Mouse (Mus musculus) thymus, postnatal 36 days (tissue): ENCODE results near the gene Wsb1.

Source experiments
- DNase-seq, 2 experiments: peaks; one replicate each; pipeline ENCODE4 v3.0.0; 2022; ENCODE audit warnings: mixed read lengths in 2 of 2

Wsb1 gene

DNA sequence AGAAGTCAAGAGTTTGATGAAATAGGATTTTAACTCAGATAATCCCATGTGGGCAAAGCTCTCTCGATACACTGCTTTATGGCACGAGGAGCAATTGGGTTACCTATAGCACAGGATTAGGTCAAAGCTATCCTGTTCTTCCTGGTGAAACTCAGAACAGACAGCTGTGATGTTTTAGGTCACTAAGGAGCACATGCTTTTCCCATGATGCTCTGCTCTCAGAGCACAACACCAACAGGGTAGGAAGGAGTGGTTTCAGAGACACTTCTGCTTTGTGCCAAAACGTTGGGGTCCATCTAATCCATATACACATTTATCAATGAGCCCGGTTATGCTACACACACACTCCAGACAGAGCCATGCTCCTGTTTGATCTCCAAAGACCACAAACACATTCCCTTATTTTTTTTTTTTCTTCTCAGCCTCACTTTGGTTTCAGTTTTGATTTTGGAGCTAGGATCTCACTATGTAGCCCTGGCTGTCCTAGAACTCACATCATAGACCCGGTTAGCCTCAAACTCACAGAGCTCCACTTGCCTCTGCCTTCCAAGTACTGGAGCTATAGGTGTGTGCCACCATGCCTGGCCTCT, 44.5 kb downstream of the Wsb1 start:
- DNase-seq = no peak

DNA sequence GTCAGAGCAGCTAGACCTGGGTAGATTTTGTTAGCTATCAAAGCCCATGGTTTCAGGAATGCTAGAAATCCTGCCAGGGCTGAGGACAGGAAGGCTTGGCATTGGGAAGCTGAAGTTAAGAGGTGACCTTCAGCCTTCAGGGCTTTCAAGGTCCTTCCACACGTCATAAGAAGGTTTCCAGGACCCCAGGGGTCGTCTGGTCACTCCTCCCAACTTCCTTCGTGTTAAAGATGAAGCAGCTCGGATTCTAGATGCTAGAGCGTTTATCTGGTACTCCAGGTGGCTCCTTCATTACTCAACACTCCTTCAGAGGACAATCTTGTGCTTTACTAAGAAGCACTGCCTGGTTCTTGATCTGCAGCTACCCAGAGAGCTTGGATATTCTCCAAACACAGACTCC, 45.4 kb downstream of the Wsb1 start:
- no peak for DNase-seq

DNA sequence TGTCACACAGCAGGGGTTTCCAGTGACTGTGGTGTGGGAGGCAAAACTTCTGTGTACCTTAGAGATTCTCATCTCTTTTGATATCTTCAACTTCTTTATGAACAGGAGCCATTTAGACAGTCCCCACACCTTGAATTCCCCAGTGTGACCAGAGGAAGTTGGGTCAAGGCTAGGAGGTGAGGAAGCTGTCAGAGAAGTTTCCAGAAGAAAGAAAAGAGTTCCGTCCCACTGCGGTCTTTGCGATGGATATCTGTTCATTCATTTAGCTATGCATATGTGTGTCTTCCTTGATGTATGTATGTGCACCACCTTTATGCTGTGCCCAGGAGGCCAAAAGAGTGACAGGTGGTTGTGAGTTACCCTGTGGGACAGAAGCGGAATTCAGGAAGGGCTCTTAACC, 46.0 kb downstream of the Wsb1 start:
- DNase-seq = no peak

DNA sequence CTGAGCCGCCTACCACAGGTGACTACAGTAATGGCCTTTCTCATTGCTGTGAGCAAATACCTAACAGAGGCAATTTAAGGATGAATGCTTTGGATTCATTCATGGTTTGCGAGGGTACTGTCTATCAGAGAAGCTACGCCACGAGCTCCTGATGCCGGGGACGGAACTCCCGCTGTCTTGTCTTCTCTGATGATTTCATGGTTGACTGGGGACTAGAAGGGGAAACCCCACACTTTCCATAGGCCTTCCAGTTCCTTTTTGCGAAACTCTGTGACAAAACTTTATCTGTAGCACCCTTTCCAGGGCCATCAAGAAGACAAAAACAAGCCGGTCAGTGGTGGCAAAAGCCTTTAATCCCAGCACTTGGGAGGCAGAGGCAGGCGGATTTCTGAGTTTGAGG, 46.8 kb downstream of the Wsb1 start:
- DNase-seq = no peak

DNA sequence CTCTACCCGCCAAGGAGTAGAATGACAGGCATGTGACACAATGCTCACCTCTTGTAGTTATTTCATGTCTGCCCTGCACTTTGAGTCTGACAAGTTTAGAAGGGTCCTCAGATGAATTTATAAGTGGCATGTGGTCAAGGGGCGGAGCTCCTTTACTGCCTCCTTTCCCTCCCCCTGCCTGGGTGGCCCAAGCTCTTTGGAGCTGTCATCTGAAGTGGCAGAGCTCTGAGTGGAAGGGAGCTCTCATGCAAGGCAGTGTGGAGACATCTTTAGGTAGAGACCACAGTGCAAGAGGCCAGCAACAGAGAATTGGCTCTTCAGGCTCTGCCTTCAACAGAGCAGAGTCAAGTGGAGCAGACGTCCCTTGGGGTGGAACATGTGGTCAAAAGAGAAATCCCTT, 50.0 kb downstream of the Wsb1 start:
- no peak for DNase-seq

DNA sequence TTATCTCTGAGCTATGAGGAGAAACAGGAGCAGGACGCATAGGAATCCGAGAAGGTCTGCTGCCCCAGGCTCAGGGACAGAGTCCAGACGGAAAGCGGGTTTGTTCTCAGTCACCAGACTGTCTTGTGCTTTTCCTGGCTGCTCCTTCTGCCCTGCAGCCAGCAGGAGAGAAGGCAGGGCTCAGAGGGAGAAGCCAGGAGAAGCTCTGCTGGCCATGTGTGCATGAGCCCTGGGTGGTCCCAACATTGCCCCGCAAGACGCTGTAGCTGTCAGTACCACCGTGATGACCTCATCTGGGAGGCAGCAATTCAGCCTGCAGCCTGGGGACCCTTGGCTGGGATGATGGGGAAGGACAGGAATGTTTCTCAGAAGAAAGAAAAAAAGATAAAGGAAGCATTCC, 54.0 kb downstream of the Wsb1 start:
- no peak for DNase-seq

DNA sequence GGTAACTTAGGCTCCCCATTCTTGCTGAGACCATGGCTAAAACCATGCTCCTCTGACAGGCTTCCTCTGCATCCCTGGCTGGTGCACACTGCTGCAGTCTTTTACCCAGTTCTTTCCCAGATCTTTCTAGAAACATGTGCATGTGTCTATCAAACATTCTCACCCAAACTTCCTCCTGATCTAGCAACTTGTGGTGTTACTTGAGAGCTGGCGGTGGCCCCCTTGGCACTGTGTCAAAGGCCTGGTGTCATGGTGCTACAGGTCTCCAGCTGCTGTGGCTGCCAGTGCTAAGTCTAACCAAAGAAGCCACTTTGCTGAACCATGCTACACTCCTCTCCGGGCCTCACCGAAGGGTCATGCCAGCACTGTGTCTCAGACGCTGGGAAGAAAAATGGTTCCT, 55.9 kb downstream of the Wsb1 start:
- no peak for DNase-seq

DNA sequence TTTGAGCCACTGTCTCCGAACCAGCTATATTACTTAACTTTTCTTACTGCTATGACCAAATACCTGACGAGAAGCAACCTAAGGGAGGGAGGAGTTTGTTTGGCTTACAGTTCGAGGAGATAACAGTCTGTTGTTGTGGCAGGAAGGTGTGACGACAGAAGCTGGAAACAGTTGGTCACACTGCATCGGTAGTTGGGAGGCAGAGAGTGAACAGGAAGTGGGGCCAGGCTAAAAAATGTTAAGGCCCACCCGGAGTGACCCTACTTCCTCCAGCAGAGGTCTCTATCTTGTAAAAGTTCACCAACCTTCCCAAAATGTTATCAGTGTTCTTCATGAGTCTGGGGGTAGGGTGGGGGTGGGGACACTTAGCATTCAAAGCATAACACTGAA, 56.6 kb downstream of the Wsb1 start:
- no peak for DNase-seq

DNA sequence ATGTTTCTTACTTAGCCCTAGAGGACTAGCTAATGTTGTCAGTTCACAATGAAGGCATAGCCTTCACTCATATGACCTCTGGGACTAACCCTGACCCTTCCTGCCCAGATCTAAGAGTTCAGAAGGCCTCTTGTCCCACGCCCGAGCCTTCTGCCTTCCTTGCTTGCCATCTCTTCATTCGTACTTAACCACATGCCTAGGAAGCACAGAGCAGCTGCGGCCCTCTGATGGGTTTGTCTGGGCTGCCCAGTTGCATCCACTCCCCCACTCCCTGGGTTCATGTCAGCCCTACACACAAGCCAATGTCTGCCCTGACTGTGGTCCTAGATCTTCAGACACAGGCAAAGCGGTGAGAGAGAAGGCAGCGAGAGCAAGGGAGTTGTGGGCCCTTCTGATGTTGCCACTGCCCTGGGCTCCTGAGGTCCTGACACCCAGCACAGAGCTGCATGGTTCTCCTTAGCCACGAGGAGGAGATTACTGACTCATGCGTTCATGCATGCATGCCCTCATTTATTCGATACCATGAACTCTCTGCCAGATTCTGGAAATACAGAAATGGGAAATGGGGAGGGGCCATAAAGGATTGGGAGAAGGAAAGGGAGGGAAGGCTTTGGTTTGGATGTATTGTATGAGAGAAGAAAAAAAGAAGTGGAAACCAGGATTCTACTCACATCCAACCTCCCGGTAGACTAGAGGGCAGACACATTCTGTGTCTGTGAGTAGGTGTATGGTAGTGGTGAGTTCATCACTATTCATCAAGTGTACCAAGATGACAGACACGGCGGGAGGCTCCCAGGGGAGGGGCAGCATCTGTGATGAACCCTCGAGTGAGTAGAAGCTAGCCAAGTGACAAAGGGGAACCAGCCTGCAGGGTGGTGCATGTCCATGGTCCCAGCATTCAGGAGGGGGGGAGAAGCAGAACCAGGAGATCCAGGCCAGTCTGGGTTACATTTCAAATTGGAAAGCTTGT, 57.3 kb downstream of the Wsb1 start:
- no peak for DNase-seq

DNA sequence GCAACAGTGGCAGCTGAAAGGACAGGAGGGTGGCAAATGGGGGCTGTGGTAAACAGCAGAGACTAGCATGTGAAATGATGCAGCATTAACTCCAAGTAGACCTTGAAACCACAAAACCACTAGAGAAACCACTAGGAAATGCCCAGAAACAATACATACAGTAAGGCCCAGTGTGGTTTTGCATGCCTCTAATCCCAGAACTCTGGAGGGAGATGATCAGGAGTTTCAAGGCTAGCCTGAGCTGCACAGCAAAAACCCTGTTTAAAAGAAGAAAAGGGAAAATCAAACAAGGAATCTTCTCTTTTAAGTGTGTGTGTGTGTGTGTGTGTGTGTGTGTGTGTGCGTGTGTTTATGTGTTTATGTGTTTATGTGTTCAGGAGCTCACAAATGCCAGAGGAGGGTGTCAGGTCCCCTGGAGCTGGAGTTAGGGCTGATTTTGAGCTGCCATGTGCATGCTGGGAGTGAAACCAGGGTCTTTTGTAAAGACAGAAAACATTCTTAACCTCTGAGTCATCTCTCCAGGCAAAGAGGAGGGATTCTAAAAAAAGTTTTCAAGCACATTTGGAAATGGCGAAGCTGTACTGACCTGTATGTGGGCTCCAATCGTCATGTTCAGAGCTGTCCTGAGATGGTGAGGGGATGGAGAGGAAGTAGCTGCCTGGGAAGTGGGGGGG, 58.1 kb downstream of the Wsb1 start:
- DNase-seq = no peak

DNA sequence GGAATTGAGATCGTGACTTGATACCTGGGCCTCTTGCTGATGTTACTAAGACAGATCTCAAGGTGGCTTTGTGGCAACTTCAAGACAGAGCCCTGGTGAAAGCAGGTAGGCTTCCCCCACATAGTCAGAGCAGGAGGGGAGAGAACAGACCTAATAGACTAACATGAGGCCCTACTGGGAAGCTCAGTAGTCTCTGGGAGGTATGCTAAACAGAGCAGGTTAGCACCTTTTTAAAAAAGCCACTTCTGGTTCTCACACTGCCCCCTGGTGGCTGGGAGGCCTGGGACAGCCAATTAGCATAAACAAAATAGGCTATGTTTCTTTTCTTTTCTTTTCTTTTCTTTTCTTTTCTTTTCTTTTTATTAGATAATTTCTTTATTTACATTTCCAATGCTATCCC, 62.3 kb downstream of the Wsb1 start:
- DNase-seq = peak; percentile 38 to 42

DNA sequence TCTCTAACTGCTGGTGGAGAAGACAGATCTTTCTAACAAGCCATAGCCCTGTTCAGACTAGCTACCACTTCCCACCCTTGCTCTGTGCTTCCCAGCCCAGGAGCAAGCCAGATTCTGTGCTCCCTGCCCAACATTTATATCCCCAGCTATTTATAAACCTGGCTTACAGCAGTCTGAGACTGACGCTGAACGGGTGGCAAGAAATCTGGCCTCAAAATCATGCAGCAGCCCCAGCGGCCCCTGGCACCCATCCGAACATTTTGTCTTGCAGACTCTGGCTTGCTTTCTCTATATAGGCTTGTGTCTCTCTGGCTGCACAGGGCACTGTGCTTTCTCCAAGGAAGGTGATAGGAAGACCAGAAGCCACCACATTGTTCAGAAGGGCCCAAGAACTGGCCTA, 63.3 kb downstream of the Wsb1 start:
- DNase-seq = no peak

DNA sequence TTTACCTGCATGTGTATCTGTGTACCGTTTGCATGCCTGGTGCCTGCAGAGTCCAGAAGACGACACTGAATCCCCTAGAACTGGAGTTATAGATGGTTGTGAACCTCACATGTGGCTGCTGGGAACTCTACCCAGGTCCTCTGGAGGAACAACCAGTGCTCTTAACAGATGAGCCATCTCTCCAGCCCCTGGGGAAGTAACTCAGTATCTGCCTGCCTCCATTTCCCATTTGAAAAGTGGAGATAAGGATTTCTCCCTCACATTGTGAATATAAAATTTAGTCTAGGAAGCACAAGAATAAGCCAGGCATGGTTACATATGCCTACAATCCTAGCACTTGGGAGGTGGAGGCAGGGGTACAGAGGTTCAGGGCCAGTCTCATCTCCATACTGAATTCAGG, 64.2 kb downstream of the Wsb1 start:
- DNase-seq = no peak
